Mouse (Mus musculus) CD4-positive, CD25-positive, alpha-beta regulatory T cell (primary cell): ENCODE data around the gene Prdm4. TPM values are rescaled to one million over a fixed set of nuclear protein-coding genes. Genes with fewer than 3 reads are reported as not detected.

Source experiments
- polyA plus RNA-seq: library from polyadenylated mRNA; unstranded; fragments of 100-300 nt; shearing (Covaris generic); gene quantifications from one replicate; pipeline ENCODE4 v1.2.1, GENCODE M21; 2017

Prdm4 gene
- 28.8 TPM for polyA plus RNA-seq

GRCm38 (mm10) chr10:85916498-85917309, at the start of gene Prdm4:
Gene Prdm4, minus strand, starts transcription at chr10:85917142.

DNA sequence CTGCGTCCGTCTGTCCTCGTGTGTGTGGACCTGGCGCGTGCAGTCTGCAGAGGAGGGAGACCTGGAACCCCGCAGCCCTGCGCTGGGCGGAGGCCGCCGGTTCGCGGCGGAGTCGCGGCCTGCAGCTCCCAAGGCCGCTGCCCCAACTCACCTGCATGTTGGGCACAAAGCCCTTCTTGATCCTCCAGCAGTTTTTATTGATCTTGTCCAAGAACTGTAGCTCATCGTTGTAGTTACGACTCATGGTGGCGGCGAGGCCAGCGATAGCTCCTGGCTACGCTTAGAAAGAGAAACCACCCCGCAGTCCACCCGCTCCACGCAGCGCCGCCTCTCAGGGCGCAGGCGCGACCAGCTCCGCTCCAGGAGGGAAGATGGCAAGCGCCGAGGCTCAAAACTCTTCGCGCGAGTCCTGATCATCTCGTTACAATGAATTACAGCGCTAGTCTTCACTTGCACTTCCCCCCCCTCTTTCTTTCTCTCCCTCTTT, 40.6 kb upstream of the Prdm4 start, which contains the start of gene Rtcb:
TSS of gene Rtcb (minus strand) at position 360 of the 487 bp plus-strand sequence.

GRCm38 (mm10) chr10:85927676-85928445, 10.9 kb upstream of the Prdm4 start, which contains the start of gene Ascl4:
Gene Ascl4, plus strand, starts transcription at chr10:85927681.

Other genes starting within 250 kb of the Prdm4 start
- 62.2 TPM for gene Pwp1, start 87.6 kb downstream of the Prdm4 start, polyA plus RNA-seq
- gene Ascl4, start 10.5 kb upstream of the Prdm4 start, polyA plus RNA-seq: not detected
- 145 TPM for gene Rtcb, start 40.7 kb upstream of the Prdm4 start, polyA plus RNA-seq
- gene Bpifc, start 94.8 kb upstream of the Prdm4 start, polyA plus RNA-seq: 0.16 TPM
- gene Fbxo7, start 104.8 kb upstream of the Prdm4 start, polyA plus RNA-seq: 62.7 TPM